Mouse (Mus musculus) midbrain, embryonic 12.5 days (tissue): Measurements from ENCODE around the gene Abcc4. TPM values are rescaled to one million over a fixed set of nuclear protein-coding genes. Genes with fewer than 3 reads are reported as not detected.

Source experiments
- ATAC-seq: fragments of 200-750 bp; cut with Nextera tagmentation; 2 replicates; pipeline ENCODE4 v1.8.0; 2017; ENCODE audit warnings: low read depth, moderate TSS enrichment, moderate library complexity; ENCODE audit not compliant: low FRiP score
- H3K27ac ChIP-seq: fragments of 300-500 bp; sonication (generic); replicated peaks from 2 replicates; pipeline ENCODE4 v1.5.1; 2016; ENCODE audit warnings: mild to moderate bottlenecking
- H3K27me3 ChIP-seq: fragments of 300-500 bp; sonication (generic); 2 replicates; pipeline ENCODE4 v1.6.1; 2016; ENCODE audit warnings: mild to moderate bottlenecking
- H3K36me3 ChIP-seq: fragments of 300-500 bp; sonication (generic); 2 replicates; pipeline ENCODE4 v1.6.1; 2016
- H3K4me1 ChIP-seq: fragments of 300-500 bp; sonication (generic); 2 replicates; pipeline ENCODE4 v1.6.1; 2016
- H3K4me2 ChIP-seq: fragments of 300-500 bp; sonication (generic); replicated peaks from 2 replicates; pipeline ENCODE4 v1.6.1; 2016; ENCODE audit warnings: mild to moderate bottlenecking, moderate library complexity
- H3K4me3 ChIP-seq: fragments of 300-500 bp; sonication (generic); 2 replicates; pipeline ENCODE4 v1.5.1; 2016; ENCODE audit warnings: mild to moderate bottlenecking
- H3K9ac ChIP-seq: fragments of 300-500 bp; sonication (generic); replicated peaks from 2 replicates; pipeline ENCODE4 v1.6.1; 2016; ENCODE audit warnings: mild to moderate bottlenecking, moderate library complexity
- H3K9me3 ChIP-seq: fragments of 300-500 bp; sonication (generic); 2 replicates; pipeline ENCODE4 v1.6.1; 2016; ENCODE audit warnings: mild to moderate bottlenecking
- WGBS: fragments of 180-500 bp; shearing (Covaris S2); methylation state at CpG from one replicate; pipeline ENCODE4 v1.1.7; 2016; 5-methylcytosine and 5-hydroxymethylcytosine counted together
- polyA plus RNA-seq: library from polyadenylated mRNA; unstranded; fragments of >200 nt; fragmentation: Nextera tagmentation; extraction: Ambion mirVana; gene quantifications from 2 replicates; pipeline ENCODE4 v1.2.1, GENCODE M21; 2016

Abcc4 gene
- polyA plus RNA-seq, 1 experiment from 2014 or later: 3.1 TPM

- H3K9ac ChIP-seq: no peak overlapping the region
- WGBS: 86% methylated on average over 9 of the region's 9 CpGs
- H3K36me3 ChIP-seq: no peaks in the 10 kb centered on the region
- H3K27me3 ChIP-seq: no peaks in the 10 kb centered on the region
- no peak overlapping the region for H3K4me2 ChIP-seq
- no peaks in the 10 kb centered on the region for H3K9me3 ChIP-seq
- no peak overlapping the region for H3K4me3 ChIP-seq
- no peak overlapping the region for H3K27ac ChIP-seq
- H3K4me1 ChIP-seq: peaks cover 9% of the 10 kb centered on the region; the same call in 1 of the 2 replicates
- no peak for ATAC-seq
Observed at GRCm38 (mm10) chr14:118613734-118614133, 92.3 kb downstream of the Abcc4 start.

GRCm38 (mm10) chr14:118611714-118612113, 94.3 kb downstream of the Abcc4 start:
- no peak overlapping the region for H3K4me3 ChIP-seq
- no peaks in the 10 kb centered on the region for H3K36me3 ChIP-seq
- WGBS: 84% methylated on average over 17 of the region's 17 CpGs
- H3K9me3 ChIP-seq: no peaks in the 10 kb centered on the region
- no peak overlapping the region for H3K9ac ChIP-seq
- no peak overlapping the region for H3K27ac ChIP-seq
- peaks cover 15% of the 10 kb centered on the region; the same call in 1 of the 2 replicates for H3K4me1 ChIP-seq
- no peaks in the 10 kb centered on the region for H3K27me3 ChIP-seq
- ATAC-seq: no peak
- H3K4me2 ChIP-seq: no peak overlapping the region

GRCm38 (mm10) chr14:118610786-118611185, 95.2 kb downstream of the Abcc4 start:
- H3K27ac ChIP-seq: no peak overlapping the region
- no peaks in the 10 kb centered on the region for H3K9me3 ChIP-seq
- H3K36me3 ChIP-seq: no peaks in the 10 kb centered on the region
- no peak overlapping the region for H3K9ac ChIP-seq
- H3K4me1 ChIP-seq: peaks cover 15% of the 10 kb centered on the region; the same call in 1 of the 2 replicates
- WGBS: 96% methylated on average over 11 of the region's 11 CpGs
- no peak for ATAC-seq
- no peak overlapping the region for H3K4me2 ChIP-seq
- no peak overlapping the region for H3K4me3 ChIP-seq
- H3K27me3 ChIP-seq: peaks cover 4% of the 10 kb centered on the region; the same call in 1 of the 2 replicates

- WGBS: 79% methylated on average over 16 of the region's 16 CpGs
- H3K4me3 ChIP-seq: no peak overlapping the region
- H3K4me1 ChIP-seq: peaks cover 15% of the 10 kb centered on the region; the same call in 1 of the 2 replicates
- peak; percentile 45; the same call in 1 of the 2 replicates for ATAC-seq
- no peak overlapping the region for H3K4me2 ChIP-seq
- H3K9me3 ChIP-seq: no peaks in the 10 kb centered on the region
- no peak overlapping the region for H3K9ac ChIP-seq
- peaks cover 5% of the 10 kb centered on the region; the same call in 1 of the 2 replicates for H3K27me3 ChIP-seq
- H3K36me3 ChIP-seq: no peaks in the 10 kb centered on the region
- H3K27ac ChIP-seq: no peak overlapping the region
Observed at GRCm38 (mm10) chr14:118608816-118609465, 97.1 kb downstream of the Abcc4 start.

GRCm38 (mm10) chr14:118608317-118608716, 97.7 kb downstream of the Abcc4 start:
- Histone ChIP-seq H3K9me3 (no peaks in the 10 kb centered on the region), H3K27me3 (peaks cover 5% of the 10 kb centered on the region; the same call in 1 of the 2 replicates), H3K27ac (no peak overlapping the region), H3K4me2 (no peak overlapping the region), H3K9ac (no peak overlapping the region), H3K36me3 (no peaks in the 10 kb centered on the region), H3K4me1 (peaks cover 15% of the 10 kb centered on the region; the same call in 1 of the 2 replicates), H3K4me3 (no peak overlapping the region)
- ATAC-seq: no peak
- 94% methylated on average over 7 of the region's 7 CpGs for whole genome bisulfite sequencing

GRCm38 (mm10) chr14:118606476-118606875, 99.5 kb downstream of the Abcc4 start:
- no peak overlapping the region for H3K4me3 ChIP-seq
- H3K4me1 ChIP-seq: peaks cover 15% of the 10 kb centered on the region; the same call in 1 of the 2 replicates
- no peak overlapping the region for H3K27ac ChIP-seq
- H3K9me3 ChIP-seq: no peaks in the 10 kb centered on the region
- H3K9ac ChIP-seq: no peak overlapping the region
- H3K36me3 ChIP-seq: no peaks in the 10 kb centered on the region
- 86% methylated on average over 9 of the region's 9 CpGs for WGBS
- ATAC-seq: no peak
- H3K4me2 ChIP-seq: no peak overlapping the region
- H3K27me3 ChIP-seq: peaks cover 8% of the 10 kb centered on the region; the same call in 1 of the 2 replicates

- Histone ChIP-seq H3K27me3 (peaks cover 8% of the 10 kb centered on the region; the same call in 1 of the 2 replicates), H3K4me2 (no peak overlapping the region), H3K4me3 (no peak overlapping the region), H3K36me3 (no peaks in the 10 kb centered on the region), H3K4me1 (peaks cover 24% of the 10 kb centered on the region), H3K9me3 (no peaks in the 10 kb centered on the region), H3K27ac (no peak overlapping the region), H3K9ac (no peak overlapping the region)
- WGBS: 92% methylated on average over 2 of the region's 2 CpGs
- ATAC-seq: no peak
Observed at GRCm38 (mm10) chr14:118604903-118605302, 101.1 kb downstream of the Abcc4 start.

GRCm38 (mm10) chr14:118602031-118602430, 104.0 kb downstream of the Abcc4 start:
- H3K9me3 ChIP-seq: no peaks in the 10 kb centered on the region
- no peak for ATAC-seq
- H3K9ac ChIP-seq: no peak overlapping the region
- H3K36me3 ChIP-seq: no peaks in the 10 kb centered on the region
- WGBS: 64% methylated on average over 8 of the region's 8 CpGs
- no peak overlapping the region for H3K4me3 ChIP-seq
- no peak overlapping the region for H3K27ac ChIP-seq
- no peak overlapping the region for H3K4me2 ChIP-seq
- H3K27me3 ChIP-seq: peaks cover 16% of the 10 kb centered on the region; the same call in 1 of the 2 replicates
- H3K4me1 ChIP-seq: peaks cover 10% of the 10 kb centered on the region

- Histone ChIP-seq H3K27ac (no peak overlapping the region), H3K4me3 (no peak overlapping the region), H3K4me2 (no peak overlapping the region), H3K27me3 (peaks cover 15% of the 10 kb centered on the region; the same call in 1 of the 2 replicates), H3K36me3 (no peaks in the 10 kb centered on the region), H3K4me1 (peaks cover 14% of the 10 kb centered on the region), H3K9ac (no peak overlapping the region), H3K9me3 (no peaks in the 10 kb centered on the region)
- peak; percentile 39; the same call in 1 of the 2 replicates for ATAC-seq
- WGBS: 25% methylated on average over 6 of the region's 6 CpGs
Observed at GRCm38 (mm10) chr14:118600746-118601145, 105.3 kb downstream of the Abcc4 start.

GRCm38 (mm10) chr14:118598757-118599156, 107.3 kb downstream of the Abcc4 start:
- WGBS: 87% methylated on average over 3 of the region's 3 CpGs
- H3K27ac ChIP-seq: no peak overlapping the region
- no peaks in the 10 kb centered on the region for H3K36me3 ChIP-seq
- H3K4me3 ChIP-seq: no peak overlapping the region
- H3K9me3 ChIP-seq: no peaks in the 10 kb centered on the region
- peaks cover 15% of the 10 kb centered on the region; the same call in 1 of the 2 replicates for H3K27me3 ChIP-seq
- H3K9ac ChIP-seq: no peak overlapping the region
- H3K4me2 ChIP-seq: no peak overlapping the region
- ATAC-seq: no peak
- peaks cover 21% of the 10 kb centered on the region for H3K4me1 ChIP-seq

- Histone ChIP-seq H3K9me3 (no peaks in the 10 kb centered on the region), H3K4me3 (no peak overlapping the region), H3K4me1 (peaks cover 18% of the 10 kb centered on the region), H3K4me2 (no peak overlapping the region), H3K9ac (no peak overlapping the region), H3K27me3 (peaks cover 33% of the 10 kb centered on the region), H3K27ac (no peak overlapping the region), H3K36me3 (no peaks in the 10 kb centered on the region)
- ATAC-seq: no peak
- 85% methylated on average over 13 of the region's 13 CpGs for WGBS
Observed at GRCm38 (mm10) chr14:118594463-118594862, 111.6 kb downstream of the Abcc4 start.

GRCm38 (mm10) chr14:118591477-118592403, 114.3 kb downstream of the Abcc4 start:
- H3K27me3 ChIP-seq: peaks cover 22% of the 10 kb centered on the region
- WGBS: 46% methylated on average over 20 of the region's 20 CpGs
- no peak overlapping the region for H3K9ac ChIP-seq
- H3K27ac ChIP-seq: no peak overlapping the region
- ATAC-seq: peak; percentile 72
- H3K4me1 ChIP-seq: peaks cover 18% of the 10 kb centered on the region
- no peak overlapping the region for H3K4me2 ChIP-seq
- H3K9me3 ChIP-seq: no peaks in the 10 kb centered on the region
- H3K4me3 ChIP-seq: no peak overlapping the region
- no peaks in the 10 kb centered on the region for H3K36me3 ChIP-seq
